Mouse (Mus musculus) olfactory bulb, adult 2 months (tissue): ENCODE results near the gene Foxa3. TPM values are rescaled to one million over a fixed set of nuclear protein-coding genes. Genes with fewer than 3 reads are reported as not detected.
A peak's percentile ranks its signal among the peaks of the same experiment; 100 is the strongest.
"Not testable (repeated sequence)": the region's sequence is repeated elsewhere in the genome, so short reads cannot be mapped to it uniquely, and the experiment has no call there.

ENCODE experiments used
- H3K27ac ChIP-seq: fragments of 200-500 bp; 2 replicates; pipeline ENCODE4 v1.5.1; 2012; ENCODE audit warnings: low read depth, low read length; ENCODE audit not compliant: insufficient read depth
- H3K4me1 ChIP-seq: fragments of 200-500 bp; 2 replicates; pipeline ENCODE4 v1.6.1; 2012; ENCODE audit warnings: low read length; ENCODE audit not compliant: control insufficient read depth, insufficient read depth
- H3K4me3 ChIP-seq: fragments of 200-500 bp; 2 replicates; pipeline ENCODE4 v1.5.1; 2012; ENCODE audit warnings: mild to moderate bottlenecking, low read depth, low read length, moderate library complexity; ENCODE audit not compliant: insufficient read depth
- CTCF ChIP-seq: fragments of 200-500 bp; IDR thresholded peaks from 2 replicates; pipeline ENCODE4 v1.5.1; 2012; ENCODE audit warnings: low read depth, mild to moderate bottlenecking, low read length, moderate library complexity; ENCODE audit not compliant: insufficient read depth
- POLR2A ChIP-seq: fragments of 200-500 bp; IDR thresholded peaks from 2 replicates; pipeline ENCODE4 v1.6.1; 2012; ENCODE audit warnings: mild to moderate bottlenecking, low read depth, low read length, moderate library complexity; ENCODE audit not compliant: insufficient read depth
- WGBS: fragments of 180-500 bp; shearing (Covaris S2); methylation state at CpG from one replicate; pipeline ENCODE4 v1.1.7; 2018; 5-methylcytosine and 5-hydroxymethylcytosine counted together
- polyA plus RNA-seq: library from polyadenylated mRNA; stranded (reverse); fragments of >200 nt; gene quantifications from 2 replicates; pipeline ENCODE4 v1.2.4, GENCODE M21; 2012; ENCODE audit warnings: low replicate concordance; ENCODE audit not compliant: missing spikeins, insufficient read depth, insufficient read length

Gene Foxa3
- polyA plus RNA-seq = not detected in 2 replicates

GRCm38 (mm10) chr7:19023357-19023814 is at the start of gene Foxa3:
TSS of gene Foxa3 (minus strand) at chr7:19023538.
- no peak for TF ChIP-seq POLR2A
- no peak for TF ChIP-seq CTCF
- no peak within 1 kb of the TSS for H3K27ac ChIP-seq
- WGBS = 4% methylated on average over 30 of the region's 30 CpGs
- peak within 1 kb of the TSS; percentile 85 for H3K4me3 ChIP-seq
- peaks cover 4% of the 10 kb centered on the region; the same call in 1 of the 2 replicates for H3K4me1 ChIP-seq

- H3K27ac ChIP-seq, H3K4me1 ChIP-seq, H3K4me3 ChIP-seq: not testable (repeated sequence)
- WGBS = 58% methylated on average over 3 of the region's 3 CpGs
Measured at GRCm38 (mm10) chr7:19071024-19071423, 47.7 kb upstream of the Foxa3 start.

- Histone ChIP-seq H3K27ac (no peak overlapping the region), H3K4me1 (peaks cover 7% of the 10 kb centered on the region), H3K4me3 (no peak overlapping the region)
- WGBS = 54% methylated on average over 3 of the region's 3 CpGs
- no peak for TF ChIP-seq POLR2A
- no peak for TF ChIP-seq CTCF
Measured at GRCm38 (mm10) chr7:19069500-19069899, 46.2 kb upstream of the Foxa3 start.

- no peak overlapping the region for H3K27ac ChIP-seq
- H3K4me3 ChIP-seq = no peak overlapping the region
Measured at GRCm38 (mm10) chr7:19068707-19069106, 45.4 kb upstream of the Foxa3 start.

GRCm38 (mm10) chr7:19067935-19068334 is 44.6 kb upstream of the Foxa3 start:
- Histone ChIP-seq H3K4me3 (no peak overlapping the region), H3K27ac (no peak overlapping the region), H3K4me1 (peaks cover 7% of the 10 kb centered on the region)
- TF ChIP-seq CTCF (no peak), POLR2A (no peak)
- 69% methylated on average over 14 of the region's 14 CpGs for WGBS

More at GRCm38 (mm10) chr7:19068707-19069106, 45.4 kb upstream of the Foxa3 start:
- WGBS = 4% methylated on average over 2 of the region's 2 CpGs
- no peak for TF ChIP-seq CTCF
- peaks cover 7% of the 10 kb centered on the region for H3K4me1 ChIP-seq

- 54% methylated on average over 14 of the region's 14 CpGs for WGBS
- TF ChIP-seq CTCF (no peak), POLR2A (no peak)
- no peak overlapping the region for H3K4me3 ChIP-seq
- peaks cover 7% of the 10 kb centered on the region for H3K4me1 ChIP-seq
- no peak overlapping the region for H3K27ac ChIP-seq
Measured at GRCm38 (mm10) chr7:19067063-19067462, 43.7 kb upstream of the Foxa3 start.

GRCm38 (mm10) chr7:19065896-19066295 is 42.6 kb upstream of the Foxa3 start:
- 59% methylated on average over 13 of the region's 13 CpGs for WGBS
- Histone ChIP-seq H3K4me3 (peak overlapping the region; percentile 23), H3K27ac (no peak overlapping the region), H3K4me1 (peaks cover 7% of the 10 kb centered on the region)
- TF ChIP-seq CTCF (no peak), POLR2A (no peak)

GRCm38 (mm10) chr7:19057405-19057804 is 34.1 kb upstream of the Foxa3 start:
- Histone ChIP-seq H3K4me1 (peaks cover 29% of the 10 kb centered on the region), H3K4me3 (no peak overlapping the region), H3K27ac (no peak overlapping the region)
- TF ChIP-seq POLR2A (no peak), CTCF (no peak)
- 88% methylated on average over 10 of the region's 10 CpGs for WGBS

GRCm38 (mm10) chr7:19055108-19055507 is 31.8 kb upstream of the Foxa3 start:
- Histone ChIP-seq H3K4me1 (peaks cover 51% of the 10 kb centered on the region), H3K4me3 (no peak overlapping the region), H3K27ac (no peak overlapping the region)
- 92% methylated on average over 8 of the region's 8 CpGs for WGBS
- no peak for TF ChIP-seq POLR2A
- TF ChIP-seq CTCF = no peak

GRCm38 (mm10) chr7:19054777-19055076 is 31.4 kb upstream of the Foxa3 start:
- Histone ChIP-seq H3K4me3 (no peak overlapping the region), H3K4me1 (peaks cover 54% of the 10 kb centered on the region), H3K27ac (peak overlapping the region; percentile 16; the same call in 1 of the 2 replicates)
- TF ChIP-seq POLR2A (no peak), CTCF (no peak)
- WGBS = 60% methylated on average over 9 of the region's 9 CpGs
